Mouse (Mus musculus): ENCODE measurements around the gene C130074G19Rik.

Gene C130074G19Rik

GRCm38 (mm10) chr1:184844326-184845066, 38.5 kb downstream of the C130074G19Rik start:
- DNase-seq (ENCODE audit: low spot score): no peak

- DNase-seq (ENCODE audit: low spot score): no peak
Measured at GRCm38 (mm10) chr1:184837649-184838048, 45.4 kb downstream of the C130074G19Rik start.

- no peak for DNase-seq (ENCODE audit: low spot score)
Measured at GRCm38 (mm10) chr1:184836350-184836749, 46.7 kb downstream of the C130074G19Rik start.

GRCm38 (mm10) chr1:184833499-184833898, 49.5 kb downstream of the C130074G19Rik start:
- no peak for DNase-seq (ENCODE audit: low spot score)

GRCm38 (mm10) chr1:184832211-184832610, 50.8 kb downstream of the C130074G19Rik start:
- DNase-seq (ENCODE audit: low spot score): no peak

GRCm38 (mm10) chr1:184829897-184830296, 53.1 kb downstream of the C130074G19Rik start:
- no peak for DNase-seq (ENCODE audit: low spot score)

GRCm38 (mm10) chr1:184827175-184827701, 55.8 kb downstream of the C130074G19Rik start:
- DNase-seq (ENCODE audit: low spot score): no peak

- DNase-seq (ENCODE audit: low spot score): no peak
Measured at GRCm38 (mm10) chr1:184825093-184825492, 57.9 kb downstream of the C130074G19Rik start.

GRCm38 (mm10) chr1:184824439-184824851, 58.6 kb downstream of the C130074G19Rik start:
- DNase-seq (ENCODE audit: low spot score): peak; percentile 90

GRCm38 (mm10) chr1:184822678-184823077, 60.3 kb downstream of the C130074G19Rik start:
- peak; percentile 39 for DNase-seq (ENCODE audit: low spot score)

Data from layer of hippocampus, adult 11-12 months (tissue).